Mouse (Mus musculus): Measurements from ENCODE around the gene Defb15. TPM values are rescaled to one million over a fixed set of nuclear protein-coding genes. Genes with fewer than 3 reads are reported as not detected.

The Defb15 gene
- polyA plus RNA-seq (2012; ENCODE audit: insufficient read depth, insufficient read length, low replicate concordance, missing spikeins) = not detected in 2 replicates

- no peak within 1 kb of the TSS for H3K4me3 ChIP-seq (ENCODE audit: insufficient read depth, low read depth, low read length)
- no peaks in the 10 kb centered on the region for H3K4me1 ChIP-seq (ENCODE audit: control insufficient read depth, insufficient read depth, low read length)
- TF ChIP-seq POLR2A (IDR thresholded peaks at IDR 0.05; ENCODE audit: insufficient read depth, low read depth, low read length) (no peak), CTCF (IDR thresholded peaks at IDR 0.05; ENCODE audit: insufficient read depth, low read depth, low read length) (no peak)
- no peak within 1 kb of the TSS for H3K27ac ChIP-seq (ENCODE audit: insufficient read depth, low read depth, low read length)
- WGBS = 94% methylated on average over 6 of the region's 6 CpGs
Measured at GRCm38 (mm10) chr8:21932610-21933009, at the start of gene Defb15. Gene Defb15 (minus strand): TSS chr8:21932710.

GRCm38 (mm10) chr8:21981664-21982337 lies 49.3 kb upstream of the Defb15 start:
- 53% methylated on average over 8 of the region's 8 CpGs for WGBS
- no peak overlapping the region for H3K4me3 ChIP-seq (ENCODE audit: insufficient read depth, low read depth, low read length)
- H3K4me1 ChIP-seq (ENCODE audit: control insufficient read depth, insufficient read depth, low read length) = no peaks in the 10 kb centered on the region
- no peak overlapping the region for H3K27ac ChIP-seq (ENCODE audit: insufficient read depth, low read depth, low read length)
- TF ChIP-seq POLR2A (IDR thresholded peaks at IDR 0.05; ENCODE audit: insufficient read depth, low read depth, low read length) (no peak), CTCF (IDR thresholded peaks at IDR 0.05; ENCODE audit: insufficient read depth, low read depth, low read length) (no peak)

- Histone ChIP-seq H3K4me1 (ENCODE audit: control insufficient read depth, insufficient read depth, low read length) (no peaks in the 10 kb centered on the region), H3K27ac (ENCODE audit: insufficient read depth, low read depth, low read length) (no peak overlapping the region), H3K4me3 (ENCODE audit: insufficient read depth, low read depth, low read length) (no peak overlapping the region)
- no peak for TF ChIP-seq POLR2A (IDR thresholded peaks at IDR 0.05; ENCODE audit: insufficient read depth, low read depth, low read length)
- no peak for TF ChIP-seq CTCF (IDR thresholded peaks at IDR 0.05; ENCODE audit: insufficient read depth, low read depth, low read length)
- 13% methylated on average over 4 of the region's 4 CpGs for WGBS
Measured at GRCm38 (mm10) chr8:21978193-21978592, 45.7 kb upstream of the Defb15 start.

GRCm38 (mm10) chr8:21969475-21969874 lies 37.0 kb upstream of the Defb15 start, which contains the start of gene Ccdc70:
Gene Ccdc70 (plus strand): TSS chr8:21969775.
- no peaks in the 10 kb centered on the region for H3K4me1 ChIP-seq (ENCODE audit: control insufficient read depth, insufficient read depth, low read length)
- no peak within 1 kb of the TSS for H3K27ac ChIP-seq (ENCODE audit: insufficient read depth, low read depth, low read length)
- no peak within 1 kb of the TSS for H3K4me3 ChIP-seq (ENCODE audit: insufficient read depth, low read depth, low read length)
- WGBS = 94% methylated on average over 3 of the region's 3 CpGs
- TF ChIP-seq POLR2A (IDR thresholded peaks at IDR 0.05; ENCODE audit: insufficient read depth, low read depth, low read length) (no peak), CTCF (IDR thresholded peaks at IDR 0.05; ENCODE audit: insufficient read depth, low read depth, low read length) (no peak)

GRCm38 (mm10) chr8:21966646-21967045 lies 34.1 kb upstream of the Defb15 start:
- TF ChIP-seq CTCF (IDR thresholded peaks at IDR 0.05; ENCODE audit: insufficient read depth, low read depth, low read length) (no peak), POLR2A (IDR thresholded peaks at IDR 0.05; ENCODE audit: insufficient read depth, low read depth, low read length) (no peak)
- Histone ChIP-seq H3K4me3 (ENCODE audit: insufficient read depth, low read depth, low read length) (no peak overlapping the region), H3K27ac (ENCODE audit: insufficient read depth, low read depth, low read length) (no peak overlapping the region), H3K4me1 (ENCODE audit: control insufficient read depth, insufficient read depth, low read length) (no peaks in the 10 kb centered on the region)
- 83% methylated on average over 1 of the region's 1 CpGs for WGBS

GRCm38 (mm10) chr8:21958414-21958813 lies 25.9 kb upstream of the Defb15 start, which contains the start of gene Fam90a1a:
Gene Fam90a1a (plus strand): TSS chr8:21958714.
- Histone ChIP-seq H3K27ac (ENCODE audit: insufficient read depth, low read depth, low read length) (no peak within 1 kb of the TSS), H3K4me3 (ENCODE audit: insufficient read depth, low read depth, low read length) (no peak within 1 kb of the TSS), H3K4me1 (ENCODE audit: control insufficient read depth, insufficient read depth, low read length) (no peaks in the 10 kb centered on the region)
- TF ChIP-seq CTCF (IDR thresholded peaks at IDR 0.05; ENCODE audit: insufficient read depth, low read depth, low read length) (no peak), POLR2A (IDR thresholded peaks at IDR 0.05; ENCODE audit: insufficient read depth, low read depth, low read length) (no peak)
- 87% methylated on average over 2 of the region's 2 CpGs for WGBS

- H3K4me1 ChIP-seq (ENCODE audit: control insufficient read depth, insufficient read depth, low read length) = no peaks in the 10 kb centered on the region
- no peak overlapping the region for H3K4me3 ChIP-seq (ENCODE audit: insufficient read depth, low read depth, low read length)
- TF ChIP-seq CTCF (IDR thresholded peaks at IDR 0.05; ENCODE audit: insufficient read depth, low read depth, low read length) = no peak
- 86% methylated on average over 3 of the region's 3 CpGs for WGBS
- no peak overlapping the region for H3K27ac ChIP-seq (ENCODE audit: insufficient read depth, low read depth, low read length)
Measured at GRCm38 (mm10) chr8:21956336-21956735, 23.8 kb upstream of the Defb15 start.

- no peaks in the 10 kb centered on the region for H3K4me1 ChIP-seq (ENCODE audit: control insufficient read depth, insufficient read depth, low read length)
- 4% methylated on average over 9 of the region's 9 CpGs for WGBS
- TF ChIP-seq CTCF (IDR thresholded peaks at IDR 0.05; ENCODE audit: insufficient read depth, low read depth, low read length) (no peak), POLR2A (IDR thresholded peaks at IDR 0.05; ENCODE audit: insufficient read depth, low read depth, low read length) (no peak)
- no peak overlapping the region for H3K27ac ChIP-seq (ENCODE audit: insufficient read depth, low read depth, low read length)
- H3K4me3 ChIP-seq (ENCODE audit: insufficient read depth, low read depth, low read length) = no peak overlapping the region
Measured at GRCm38 (mm10) chr8:21955321-21955720, 22.8 kb upstream of the Defb15 start.

GRCm38 (mm10) chr8:21947311-21948017 lies 15.0 kb upstream of the Defb15 start:
- TF ChIP-seq CTCF (IDR thresholded peaks at IDR 0.05; ENCODE audit: insufficient read depth, low read depth, low read length) = no peak
- TF ChIP-seq POLR2A (IDR thresholded peaks at IDR 0.05; ENCODE audit: insufficient read depth, low read depth, low read length) = no peak
- WGBS = 32% methylated on average over 9 of the region's 9 CpGs
- Histone ChIP-seq H3K27ac (ENCODE audit: insufficient read depth, low read depth, low read length) (no peak overlapping the region), H3K4me3 (ENCODE audit: insufficient read depth, low read depth, low read length) (no peak overlapping the region), H3K4me1 (ENCODE audit: control insufficient read depth, insufficient read depth, low read length) (no peaks in the 10 kb centered on the region)
